Mouse (Mus musculus) liver, adult 2 months (tissue): ENCODE results near the gene Skp2.

ENCODE experiments used
- CTCF ChIP-seq: fragments of 200-500 bp; IDR thresholded peaks from 2 replicates; pipeline ENCODE4 v1.5.1; 2011; ENCODE audit warnings: low read depth, low read length, control low read depth
- POLR2A ChIP-seq: fragments of 200-500 bp; IDR thresholded peaks from 2 replicates; pipeline ENCODE4 v1.6.1; 2011; ENCODE audit warnings: low read length, control low read depth; ENCODE audit not compliant: insufficient read depth; ENCODE audit errors: extremely low read depth

DNA sequence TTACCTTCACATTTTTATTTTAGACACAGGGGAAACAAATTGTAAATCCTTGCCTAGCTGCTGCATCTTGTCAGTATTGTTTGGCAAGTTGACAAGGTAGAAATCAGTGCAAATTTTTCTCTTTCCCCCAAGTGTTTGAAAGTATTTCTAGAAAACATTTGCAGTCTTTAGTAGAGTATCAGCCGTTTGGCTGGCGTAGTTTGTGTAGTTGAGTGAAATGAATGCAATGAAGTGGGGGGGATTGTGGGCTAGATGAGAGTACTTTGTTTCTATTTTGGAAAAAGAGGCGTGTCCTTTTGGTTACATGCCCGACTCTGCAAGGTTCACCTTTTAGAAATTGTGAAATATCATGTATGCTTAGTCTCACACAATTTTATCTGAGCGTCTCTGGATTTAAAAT lies 82.6 kb downstream of the Skp2 start:
- TF ChIP-seq CTCF (no peak), POLR2A (no peak)
